Mouse (Mus musculus): ENCODE measurements at regions not wholly inside any gene's neighbourhood (a gene's known extent, or its start where the extent isn't known, plus 50 kb on each side); places are given as distances from the start of the nearest gene placed in this dataset.

GRCm38 (mm10) chr12:35702674-35703073 is 167.8 kb upstream of the Ahr start:
- Histone ChIP-seq H3K27me3 (ENCODE audit: control insufficient read depth, insufficient read depth, low read length) (no peaks in the 10 kb centered on the region), H3K9ac (no peak overlapping the region), H3K4me2 (replicated peaks) (no peak overlapping the region), H3K9me3 (ENCODE audit: control insufficient read depth, low read length) (no peaks in the 10 kb centered on the region), H3K36me3 (replicated peaks; ENCODE audit: control insufficient read depth, insufficient read depth) (no peaks in the 10 kb centered on the region), H3K4me3 (replicated peaks; ENCODE audit: low read length) (no peak overlapping the region), H3K4me1 (replicated peaks; ENCODE audit: control insufficient read depth, insufficient read depth, low read length) (no peaks in the 10 kb centered on the region), H3K27ac (no peak overlapping the region)
- ATAC-seq (ENCODE audit: low FRiP score) (no peak), DNase-seq (ENCODE audit: low spot score) (no peak)
- WGBS = 77% methylated on average over 7 of the region's 7 CpGs

GRCm38 (mm10) chr12:35694253-35694652 is 159.4 kb upstream of the Ahr start:
- Histone ChIP-seq H3K4me1 (replicated peaks; ENCODE audit: control insufficient read depth, insufficient read depth, low read length) (no peaks in the 10 kb centered on the region), H3K27me3 (ENCODE audit: control insufficient read depth, insufficient read depth, low read length) (no peaks in the 10 kb centered on the region), H3K4me3 (replicated peaks; ENCODE audit: low read length) (no peak overlapping the region), H3K36me3 (replicated peaks; ENCODE audit: control insufficient read depth, insufficient read depth) (no peaks in the 10 kb centered on the region), H3K9me3 (ENCODE audit: control insufficient read depth, low read length) (no peaks in the 10 kb centered on the region), H3K9ac (no peak overlapping the region), H3K27ac (no peak overlapping the region), H3K4me2 (replicated peaks) (no peak overlapping the region)
- ATAC-seq (ENCODE audit: low FRiP score) (no peak), DNase-seq (ENCODE audit: low spot score) (no peak)
- WGBS = 83% methylated on average over 3 of the region's 3 CpGs

- WGBS = 85% methylated on average over 3 of the region's 3 CpGs
- Histone ChIP-seq H3K9me3 (ENCODE audit: control insufficient read depth, low read length) (no peaks in the 10 kb centered on the region), H3K4me2 (replicated peaks) (no peak overlapping the region), H3K36me3 (replicated peaks; ENCODE audit: control insufficient read depth, insufficient read depth) (no peaks in the 10 kb centered on the region), H3K27ac (no peak overlapping the region), H3K27me3 (ENCODE audit: control insufficient read depth, insufficient read depth, low read length) (no peaks in the 10 kb centered on the region), H3K9ac (no peak overlapping the region), H3K4me3 (replicated peaks; ENCODE audit: low read length) (no peak overlapping the region), H3K4me1 (replicated peaks; ENCODE audit: control insufficient read depth, insufficient read depth, low read length) (no peaks in the 10 kb centered on the region)
- ATAC-seq (ENCODE audit: low FRiP score) (no peak), DNase-seq (ENCODE audit: low spot score) (no peak)
Measured at GRCm38 (mm10) chr12:35690914-35691313, 156.1 kb upstream of the Ahr start.

DNA sequence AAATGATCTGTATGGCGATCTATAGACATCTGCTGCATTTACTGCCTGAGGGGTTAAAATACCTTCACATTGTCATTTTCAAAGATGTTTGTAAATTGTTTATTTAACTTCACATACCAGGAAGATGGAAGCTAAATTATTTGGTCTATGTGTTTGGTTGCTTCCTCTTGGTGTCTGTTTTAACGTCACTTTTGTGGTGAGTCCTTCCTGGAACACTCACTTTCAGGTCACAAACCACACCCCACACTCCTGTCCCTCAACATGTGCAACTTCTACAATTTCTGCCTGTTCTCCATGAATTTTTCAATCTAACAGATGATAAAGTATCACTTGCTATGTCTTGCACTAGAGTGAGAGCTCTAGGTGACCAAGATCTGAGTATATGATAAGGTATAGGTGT is 151.4 kb upstream of the Ahr start:
- no peak overlapping the region for H3K27ac ChIP-seq
- no peak overlapping the region for H3K9ac ChIP-seq
- no peaks in the 10 kb centered on the region for H3K36me3 ChIP-seq (replicated peaks; ENCODE audit: control insufficient read depth, insufficient read depth)
- H3K4me1 ChIP-seq (replicated peaks; ENCODE audit: control insufficient read depth, insufficient read depth, low read length) = no peaks in the 10 kb centered on the region
- ATAC-seq (ENCODE audit: low FRiP score) (no peak), DNase-seq (ENCODE audit: low spot score) (no peak)
- no peaks in the 10 kb centered on the region for H3K9me3 ChIP-seq (ENCODE audit: control insufficient read depth, low read length)
- H3K4me2 ChIP-seq (replicated peaks) = no peak overlapping the region
- WGBS = 88% methylated on average over 2 of the region's 2 CpGs
- H3K4me3 ChIP-seq (replicated peaks; ENCODE audit: low read length) = no peak overlapping the region
- H3K27me3 ChIP-seq (ENCODE audit: control insufficient read depth, insufficient read depth, low read length) = no peaks in the 10 kb centered on the region

- WGBS = 62% methylated on average over 3 of the region's 3 CpGs
- no peaks in the 10 kb centered on the region for H3K27me3 ChIP-seq (ENCODE audit: control insufficient read depth, insufficient read depth, low read length)
- ATAC-seq (ENCODE audit: low FRiP score) = no peak
- no peaks in the 10 kb centered on the region for H3K36me3 ChIP-seq (replicated peaks; ENCODE audit: control insufficient read depth, insufficient read depth)
- no peaks in the 10 kb centered on the region for H3K9me3 ChIP-seq (ENCODE audit: control insufficient read depth, low read length)
- H3K27ac ChIP-seq = no peak overlapping the region
- H3K4me2 ChIP-seq (replicated peaks) = no peak overlapping the region
- no peak for DNase-seq (ENCODE audit: low spot score)
- H3K4me3 ChIP-seq (replicated peaks; ENCODE audit: low read length) = no peak overlapping the region
- H3K4me1 ChIP-seq (replicated peaks; ENCODE audit: control insufficient read depth, insufficient read depth, low read length) = no peaks in the 10 kb centered on the region
- no peak overlapping the region for H3K9ac ChIP-seq
Measured at GRCm38 (mm10) chr12:35685189-35685588, 150.4 kb upstream of the Ahr start.

GRCm38 (mm10) chr12:35681864-35682449 is 147.1 kb upstream of the Ahr start:
- no peaks in the 10 kb centered on the region for H3K9me3 ChIP-seq (ENCODE audit: control insufficient read depth, low read length)
- no peak overlapping the region for H3K9ac ChIP-seq
- no peaks in the 10 kb centered on the region for H3K27me3 ChIP-seq (ENCODE audit: control insufficient read depth, insufficient read depth, low read length)
- no peaks in the 10 kb centered on the region for H3K4me1 ChIP-seq (replicated peaks; ENCODE audit: control insufficient read depth, insufficient read depth, low read length)
- H3K4me3 ChIP-seq (replicated peaks; ENCODE audit: low read length) = no peak overlapping the region
- ATAC-seq (ENCODE audit: low FRiP score) (no peak), DNase-seq (ENCODE audit: low spot score) (no peak)
- no peaks in the 10 kb centered on the region for H3K36me3 ChIP-seq (replicated peaks; ENCODE audit: control insufficient read depth, insufficient read depth)
- no peak overlapping the region for H3K4me2 ChIP-seq (replicated peaks)
- H3K27ac ChIP-seq = no peak overlapping the region

- no peaks in the 10 kb centered on the region for H3K4me1 ChIP-seq (replicated peaks; ENCODE audit: control insufficient read depth, insufficient read depth, low read length)
- no peak overlapping the region for H3K9ac ChIP-seq
- ATAC-seq (ENCODE audit: low FRiP score) (no peak), DNase-seq (ENCODE audit: low spot score) (no peak)
- no peaks in the 10 kb centered on the region for H3K36me3 ChIP-seq (replicated peaks; ENCODE audit: control insufficient read depth, insufficient read depth)
- H3K9me3 ChIP-seq (ENCODE audit: control insufficient read depth, low read length) = no peaks in the 10 kb centered on the region
- no peak overlapping the region for H3K4me2 ChIP-seq (replicated peaks)
- no peaks in the 10 kb centered on the region for H3K27me3 ChIP-seq (ENCODE audit: control insufficient read depth, insufficient read depth, low read length)
- no peak overlapping the region for H3K4me3 ChIP-seq (replicated peaks; ENCODE audit: low read length)
- H3K27ac ChIP-seq = no peak overlapping the region
- WGBS = 84% methylated on average over 4 of the region's 4 CpGs
Measured at GRCm38 (mm10) chr12:35679903-35680302, 145.1 kb upstream of the Ahr start.

DNA sequence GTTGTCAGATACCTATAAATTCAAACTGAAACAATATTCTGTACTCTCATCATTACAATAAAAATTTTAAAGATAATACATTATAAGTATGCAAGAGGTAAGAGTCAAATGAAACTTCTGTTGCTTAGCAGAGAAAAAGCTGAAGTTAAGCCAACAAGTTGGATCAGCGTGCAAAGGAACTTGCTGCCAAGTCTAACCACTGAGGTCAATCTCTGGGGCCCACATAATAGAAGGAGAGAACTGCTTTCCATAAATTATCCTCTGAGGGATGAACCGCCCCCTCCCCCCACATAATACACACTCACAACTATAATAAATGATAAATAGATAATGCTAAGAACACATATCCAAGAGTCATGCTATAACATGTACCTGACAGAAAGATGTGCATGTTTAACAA is 144.2 kb upstream of the Ahr start:
- H3K36me3 ChIP-seq (replicated peaks; ENCODE audit: control insufficient read depth, insufficient read depth) = no peaks in the 10 kb centered on the region
- no peak overlapping the region for H3K27ac ChIP-seq
- H3K4me3 ChIP-seq (replicated peaks; ENCODE audit: low read length) = no peak overlapping the region
- WGBS = 72% methylated on average over 2 of the region's 2 CpGs
- H3K4me1 ChIP-seq (replicated peaks; ENCODE audit: control insufficient read depth, insufficient read depth, low read length) = no peaks in the 10 kb centered on the region
- H3K4me2 ChIP-seq (replicated peaks) = no peak overlapping the region
- no peak overlapping the region for H3K9ac ChIP-seq
- DNase-seq (ENCODE audit: low spot score) (no peak), ATAC-seq (ENCODE audit: low FRiP score) (no peak)
- H3K27me3 ChIP-seq (ENCODE audit: control insufficient read depth, insufficient read depth, low read length) = no peaks in the 10 kb centered on the region
- H3K9me3 ChIP-seq (ENCODE audit: control insufficient read depth, low read length) = no peaks in the 10 kb centered on the region

GRCm38 (mm10) chr12:35674487-35674886 is 139.6 kb upstream of the Ahr start:
- H3K4me1 ChIP-seq (replicated peaks; ENCODE audit: control insufficient read depth, insufficient read depth, low read length) = no peaks in the 10 kb centered on the region
- no peaks in the 10 kb centered on the region for H3K36me3 ChIP-seq (replicated peaks; ENCODE audit: control insufficient read depth, insufficient read depth)
- no peak for DNase-seq (ENCODE audit: low spot score)

GRCm38 (mm10) chr12:35670980-35671379 is 136.1 kb upstream of the Ahr start:
- no peaks in the 10 kb centered on the region for H3K36me3 ChIP-seq (replicated peaks; ENCODE audit: control insufficient read depth, insufficient read depth)
- no peak overlapping the region for H3K4me2 ChIP-seq (replicated peaks)
- DNase-seq (ENCODE audit: low spot score) = no peak
- no peaks in the 10 kb centered on the region for H3K27me3 ChIP-seq (ENCODE audit: control insufficient read depth, insufficient read depth, low read length)
- H3K9ac ChIP-seq = no peak overlapping the region
- H3K9me3 ChIP-seq (ENCODE audit: control insufficient read depth, low read length) = no peaks in the 10 kb centered on the region
- H3K4me1 ChIP-seq (replicated peaks; ENCODE audit: control insufficient read depth, insufficient read depth, low read length) = no peaks in the 10 kb centered on the region
- no peak for ATAC-seq (ENCODE audit: low FRiP score)
- WGBS = 96% methylated on average over 4 of the region's 4 CpGs
- H3K27ac ChIP-seq = no peak overlapping the region
- no peak overlapping the region for H3K4me3 ChIP-seq (replicated peaks; ENCODE audit: low read length)

More at GRCm38 (mm10) chr12:35674487-35674886, 139.6 kb upstream of the Ahr start:
- WGBS = 51% methylated on average over 6 of the region's 6 CpGs
- Histone ChIP-seq H3K4me3 (replicated peaks; ENCODE audit: low read length) (no peak overlapping the region), H3K4me2 (replicated peaks) (no peak overlapping the region), H3K27me3 (ENCODE audit: control insufficient read depth, insufficient read depth, low read length) (no peaks in the 10 kb centered on the region), H3K9me3 (ENCODE audit: control insufficient read depth, low read length) (no peaks in the 10 kb centered on the region), H3K9ac (no peak overlapping the region), H3K27ac (no peak overlapping the region)
- ATAC-seq (ENCODE audit: low FRiP score) = no peak

Measured in hindbrain, embryonic 14.5 days (tissue).